Mouse (Mus musculus) megakaryocyte progenitor cell, adult 5-6 weeks (primary cell): ENCODE measurements at regions not wholly inside any gene's neighbourhood (a gene's known extent, or its start where the extent isn't known, plus 50 kb on each side); places are given as distances from the start of the nearest gene placed in this dataset.

ENCODE experiments used
- ATAC-seq: replicated peaks from 2 replicates; pipeline ENCODE4 v1.8.0; 2016; ENCODE audit warnings: mild to moderate bottlenecking, moderate TSS enrichment, inconsistent platforms; ENCODE audit not compliant: poor library complexity

- no peak for ATAC-seq
Observed at GRCm38 (mm10) chr2:166206396-166207144, 51.1 kb upstream of the Sulf2 start.
